Comparison of ENCODE assay signal across 33 mouse cellular contexts in genomic region chr16:43035709-43036108, GRCm38 (mm10).
DNase-seq lines count a peak whose midpoint lies in the region; ATAC-seq and TF ChIP-seq lines count a peak whose summit lies in the region.
"Had no signal": no experiment of that assay in that cellular context is flagged by ENCODE, and none has a peak within 500 bp of the region (broad histone marks: within the 10 kb centered on the region; RNA-seq: fewer than 3 reads in every experiment).

No protein-coding gene starts in this region.

- ATAC-seq in hindbrain, postnatal 0 days = no peak
- no peak for ATAC-seq in hindbrain, embryonic 14.5 days (ENCODE audit: low FRiP score)
- ATAC-seq in midbrain, embryonic 14.5 days (ENCODE audit: low FRiP score, low TSS enrichment) = no peak
- ATAC-seq in midbrain, embryonic 16.5 days = no peak
- ATAC-seq in limb, embryonic 13.5 days (ENCODE audit: low FRiP score, low read depth) = no peak
- ATAC-seq: hindbrain, embryonic 16.5 days; intestine, embryonic 15.5 days; midbrain, embryonic 15.5 days had no signal

- intact Hi-C loops in gastrocnemius, adult 2 months (cut with DNase I) = no loop called here

- peak; percentile 10 for DNase-seq in embryo, embryonic 11 days
- no peak for DNase-seq in embryo, embryonic 9.5 days (ENCODE audit: extremely low spot score)
- peak; percentile 7 for DNase-seq in hindbrain, postnatal 0 days (ENCODE audit: low spot score)
- DNase-seq in hindbrain, embryonic 14.5 days (ENCODE audit: low spot score) = no peak
- peak; percentile 13 for DNase-seq in midbrain, embryonic 14.5 days
- no peak for DNase-seq in gastrocnemius, adult 2 months
- DNase-seq: adrenal gland, adult 8-10 months; cerebellum, adult 11 months; cerebellum, adult 9-10 months; cerebellum, postnatal 36 days; heart, adult 2 months; heart, postnatal 10 days; kidney, adult 2 months; kidney, postnatal 36 days; layer of hippocampus, postnatal 36 days; lung, postnatal 4 days; right cerebral cortex, postnatal 14 days; thymus, adult 18-20 months; thymus, postnatal 36 days had no signal

- no peak for TF ChIP-seq CTCF in hindbrain, postnatal 0 days (IDR thresholded peaks at IDR 0.05; ENCODE audit: low read depth)
- no peak for TF ChIP-seq CTCF in gastrocnemius, adult 2 months (IDR thresholded peaks at IDR 0.05)

- H3K36me3 ChIP-seq in hindbrain, postnatal 0 days (ENCODE audit: insufficient read depth, low read length) = no peaks in the 10 kb centered on the region
- no peaks in the 10 kb centered on the region for H3K36me3 ChIP-seq in hindbrain, embryonic 14.5 days (replicated peaks; ENCODE audit: control insufficient read depth, insufficient read depth)
- H3K36me3 ChIP-seq in midbrain, embryonic 14.5 days (ENCODE audit: control insufficient read depth, insufficient read depth, low read length) = no peaks in the 10 kb centered on the region
- H3K36me3 ChIP-seq in midbrain, embryonic 16.5 days (ENCODE audit: control insufficient read depth, insufficient read depth, low read length) = no peaks in the 10 kb centered on the region
- no peaks in the 10 kb centered on the region for H3K36me3 ChIP-seq in limb, embryonic 13.5 days
- H3K36me3 ChIP-seq: embryonic facial prominence, embryonic 10.5 days; embryonic facial prominence, embryonic 15.5 days; G1E; heart, embryonic 13.5 days; hindbrain, embryonic 10.5 days; intestine, embryonic 15.5 days; midbrain, embryonic 15.5 days; neural tube, embryonic 12.5 days; stomach, embryonic 15.5 days had no signal

- 50% methylated on average over 6 of the region's 6 CpGs for WGBS in hindbrain, postnatal 0 days
- 65% methylated on average over 6 of the region's 6 CpGs for WGBS in hindbrain, embryonic 14.5 days
- 65% methylated on average over 6 of the region's 6 CpGs for WGBS in midbrain, embryonic 14.5 days
- WGBS in midbrain, embryonic 16.5 days = 59% methylated on average over 6 of the region's 6 CpGs
- 22% methylated on average over 6 of the region's 6 CpGs for WGBS in limb, embryonic 13.5 days

- H3K9me3 ChIP-seq in hindbrain, postnatal 0 days (ENCODE audit: low read length) = no peaks in the 10 kb centered on the region
- no peaks in the 10 kb centered on the region for H3K9me3 ChIP-seq in hindbrain, embryonic 14.5 days (ENCODE audit: control insufficient read depth, low read length)
- no peaks in the 10 kb centered on the region for H3K9me3 ChIP-seq in midbrain, embryonic 14.5 days (ENCODE audit: control insufficient read depth, low read length)
- no peaks in the 10 kb centered on the region for H3K9me3 ChIP-seq in midbrain, embryonic 16.5 days (replicated peaks; ENCODE audit: control insufficient read depth, low read length, poor library complexity, severe bottlenecking)
- no peaks in the 10 kb centered on the region for H3K9me3 ChIP-seq in limb, embryonic 13.5 days
- H3K9me3 ChIP-seq: embryonic facial prominence, embryonic 10.5 days; embryonic facial prominence, embryonic 15.5 days; G1E; heart, embryonic 13.5 days; hindbrain, embryonic 10.5 days; intestine, embryonic 15.5 days; midbrain, embryonic 15.5 days; neural tube, embryonic 12.5 days; stomach, embryonic 15.5 days had no signal

- no peak overlapping the region for H3K4me3 ChIP-seq in hindbrain, postnatal 0 days (ENCODE audit: low read length)
- no peak overlapping the region for H3K4me3 ChIP-seq in hindbrain, embryonic 14.5 days (replicated peaks; ENCODE audit: low read length)
- H3K4me3 ChIP-seq in midbrain, embryonic 14.5 days (replicated peaks; ENCODE audit: low read depth, low read length) = no peak overlapping the region
- no peak overlapping the region for H3K4me3 ChIP-seq in midbrain, embryonic 16.5 days (ENCODE audit: low read depth, low read length)
- H3K4me3 ChIP-seq in limb, embryonic 13.5 days = no peak overlapping the region
- no peak overlapping the region for H3K4me3 ChIP-seq in gastrocnemius, adult 2 months
- H3K4me3 ChIP-seq: embryonic facial prominence, embryonic 10.5 days; embryonic facial prominence, embryonic 15.5 days; heart, adult 2 months; heart, embryonic 13.5 days; hindbrain, embryonic 10.5 days; intestine, embryonic 15.5 days; megakaryocyte, embryonic 14.5 days; midbrain, embryonic 15.5 days; neural tube, embryonic 12.5 days; stomach, embryonic 15.5 days had no signal

- H3K4me2 ChIP-seq in hindbrain, postnatal 0 days (ENCODE audit: low read depth, low read length) = no peak overlapping the region
- H3K4me2 ChIP-seq in hindbrain, embryonic 14.5 days (replicated peaks) = no peak overlapping the region
- H3K4me2 ChIP-seq in midbrain, embryonic 14.5 days (ENCODE audit: low read length) = no peak overlapping the region
- H3K4me2 ChIP-seq in midbrain, embryonic 16.5 days (ENCODE audit: low read length) = no peak overlapping the region
- H3K4me2 ChIP-seq in limb, embryonic 13.5 days (replicated peaks) = peak overlapping the region; percentile 23; the same call in 1 of the 2 replicates
- H3K4me2 ChIP-seq: embryonic facial prominence, embryonic 15.5 days; heart, embryonic 13.5 days; intestine, embryonic 15.5 days; liver, embryonic 11.5 days; midbrain, embryonic 15.5 days; neural tube, embryonic 12.5 days; stomach, embryonic 15.5 days had no signal

- no peaks in the 10 kb centered on the region for H3K4me1 ChIP-seq in hindbrain, postnatal 0 days (ENCODE audit: insufficient read depth, low read length)
- H3K4me1 ChIP-seq in hindbrain, embryonic 14.5 days (replicated peaks; ENCODE audit: control insufficient read depth, insufficient read depth, low read length) = no peaks in the 10 kb centered on the region
- no peaks in the 10 kb centered on the region for H3K4me1 ChIP-seq in midbrain, embryonic 14.5 days (ENCODE audit: control insufficient read depth, insufficient read depth, low read length)
- H3K4me1 ChIP-seq in midbrain, embryonic 16.5 days (ENCODE audit: control insufficient read depth, insufficient read depth, low read length) = no peaks in the 10 kb centered on the region
- peaks cover 5% of the 10 kb centered on the region; the same call in 1 of the 2 replicates for H3K4me1 ChIP-seq in limb, embryonic 13.5 days
- H3K4me1 ChIP-seq: embryonic facial prominence, embryonic 10.5 days; embryonic facial prominence, embryonic 15.5 days; heart, embryonic 13.5 days; hindbrain, embryonic 10.5 days; intestine, embryonic 15.5 days; megakaryocyte, embryonic 14.5 days; neural tube, embryonic 12.5 days; stomach, embryonic 15.5 days had no signal

- H3K27me3 ChIP-seq in hindbrain, postnatal 0 days (ENCODE audit: insufficient read depth, low read length) = no peaks in the 10 kb centered on the region
- H3K27me3 ChIP-seq in hindbrain, embryonic 14.5 days (ENCODE audit: control insufficient read depth, insufficient read depth, low read length) = no peaks in the 10 kb centered on the region
- no peaks in the 10 kb centered on the region for H3K27me3 ChIP-seq in midbrain, embryonic 14.5 days (ENCODE audit: control insufficient read depth, insufficient read depth, low read length)
- no peaks in the 10 kb centered on the region for H3K27me3 ChIP-seq in midbrain, embryonic 16.5 days (ENCODE audit: control insufficient read depth, insufficient read depth, low read depth, low read length)
- no peaks in the 10 kb centered on the region for H3K27me3 ChIP-seq in limb, embryonic 13.5 days
- H3K27me3 ChIP-seq: embryonic facial prominence, embryonic 15.5 days; heart, embryonic 13.5 days; intestine, embryonic 15.5 days; megakaryocyte, embryonic 14.5 days; midbrain, embryonic 15.5 days; neural tube, embryonic 12.5 days; stomach, embryonic 15.5 days had no signal

- H3K9ac ChIP-seq in hindbrain, postnatal 0 days (replicated peaks; ENCODE audit: low read length) = no peak overlapping the region
- H3K9ac ChIP-seq in hindbrain, embryonic 14.5 days = no peak overlapping the region
- H3K9ac ChIP-seq in midbrain, embryonic 14.5 days (replicated peaks; ENCODE audit: low read length) = no peak overlapping the region
- no peak overlapping the region for H3K9ac ChIP-seq in midbrain, embryonic 16.5 days (ENCODE audit: low read depth, low read length)
- H3K9ac ChIP-seq in limb, embryonic 13.5 days = no peak overlapping the region
- H3K9ac ChIP-seq: embryonic facial prominence, embryonic 15.5 days; heart, embryonic 13.5 days; intestine, embryonic 15.5 days; midbrain, embryonic 15.5 days; neural tube, embryonic 12.5 days; stomach, embryonic 15.5 days had no signal

- H3K27ac ChIP-seq in hindbrain, postnatal 0 days = no peak overlapping the region
- H3K27ac ChIP-seq in hindbrain, embryonic 14.5 days = no peak overlapping the region
- no peak overlapping the region for H3K27ac ChIP-seq in midbrain, embryonic 14.5 days (replicated peaks; ENCODE audit: low read depth, low read length)
- H3K27ac ChIP-seq in midbrain, embryonic 16.5 days (ENCODE audit: low read length) = no peak overlapping the region
- H3K27ac ChIP-seq in limb, embryonic 13.5 days = no peak overlapping the region
- H3K27ac ChIP-seq in gastrocnemius, adult 2 months = no peak overlapping the region
- H3K27ac ChIP-seq: embryonic facial prominence, embryonic 10.5 days; embryonic facial prominence, embryonic 15.5 days; heart, adult 2 months; heart, embryonic 13.5 days; hindbrain, embryonic 10.5 days; intestine, embryonic 15.5 days; midbrain, embryonic 15.5 days; neural tube, embryonic 12.5 days; stomach, embryonic 15.5 days had no signal

Comparison
In these comparisons a context has a peak if more than half of its experiments do, and no peak if none do; other contexts are left out.
1. DNase-seq: peak in embryo, embryonic 11 days (single experiment), hindbrain, postnatal 0 days (single experiment) and midbrain, embryonic 14.5 days (single experiment); none in embryo, embryonic 9.5 days (single experiment), hindbrain, embryonic 14.5 days (single experiment) and gastrocnemius, adult 2 months (single experiment).